Mouse (Mus musculus) gastrocnemius, adult 18-20 months (tissue): ENCODE measurements around the gene Cyth4. TPM values are rescaled to one million over a fixed set of nuclear protein-coding genes. Genes with fewer than 3 reads are reported as not detected.

Source experiments
- DNase-seq: peaks from one replicate; pipeline ENCODE4 v3.0.0; 2021; ENCODE audit warnings: low spot score
- long read RNA-seq, 2 experiments: library from polyadenylated mRNA; stranded (forward); transcript quantifications; one replicate each; pipeline ENCODE4 v2.0.0; 2021
- total RNA-seq, 2 experiments: library from RNA; stranded (reverse); gene quantifications; 2 replicates each; pipeline ENCODE4 v1.2.3; 2021

The Cyth4 gene
- 1 to 10 TPM in 1 of 2 experiments, under 1 TPM in 1; 0.82 to 2.3 TPM for total RNA-seq
- long read RNA-seq, experiment 1 = 0 reads
- long read RNA-seq, experiment 2, partial matches to known transcripts = 0 of 1 reads
- long read RNA-seq, experiment 2, other reads (novel, unspliced or antisense) = 1 of 1 reads

DNA sequence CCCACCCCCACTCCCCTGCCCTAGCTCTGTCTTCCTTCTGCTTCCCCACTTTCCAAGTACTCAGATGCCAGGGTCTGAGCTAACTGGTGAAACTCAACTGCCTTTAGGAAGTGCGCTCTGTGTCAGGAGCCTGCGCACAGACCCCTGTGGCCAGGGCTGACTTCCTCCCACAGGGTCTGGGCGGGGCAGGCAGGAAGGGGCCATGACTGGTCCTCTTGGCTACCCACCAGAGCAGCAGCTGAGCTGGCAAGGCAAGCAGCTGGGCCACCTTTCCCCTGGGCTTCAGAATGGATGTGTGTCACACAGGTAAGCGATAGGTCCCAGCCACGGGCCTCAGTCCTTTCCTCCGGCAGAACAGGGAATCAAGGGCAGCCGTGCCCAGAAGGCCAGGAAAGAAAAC lies at the start of gene Cyth4:
Cyth4 (plus strand) TSS at position 134 of the 400 bp plus-strand sequence.
- peak; percentile 37 for DNase-seq

DNA sequence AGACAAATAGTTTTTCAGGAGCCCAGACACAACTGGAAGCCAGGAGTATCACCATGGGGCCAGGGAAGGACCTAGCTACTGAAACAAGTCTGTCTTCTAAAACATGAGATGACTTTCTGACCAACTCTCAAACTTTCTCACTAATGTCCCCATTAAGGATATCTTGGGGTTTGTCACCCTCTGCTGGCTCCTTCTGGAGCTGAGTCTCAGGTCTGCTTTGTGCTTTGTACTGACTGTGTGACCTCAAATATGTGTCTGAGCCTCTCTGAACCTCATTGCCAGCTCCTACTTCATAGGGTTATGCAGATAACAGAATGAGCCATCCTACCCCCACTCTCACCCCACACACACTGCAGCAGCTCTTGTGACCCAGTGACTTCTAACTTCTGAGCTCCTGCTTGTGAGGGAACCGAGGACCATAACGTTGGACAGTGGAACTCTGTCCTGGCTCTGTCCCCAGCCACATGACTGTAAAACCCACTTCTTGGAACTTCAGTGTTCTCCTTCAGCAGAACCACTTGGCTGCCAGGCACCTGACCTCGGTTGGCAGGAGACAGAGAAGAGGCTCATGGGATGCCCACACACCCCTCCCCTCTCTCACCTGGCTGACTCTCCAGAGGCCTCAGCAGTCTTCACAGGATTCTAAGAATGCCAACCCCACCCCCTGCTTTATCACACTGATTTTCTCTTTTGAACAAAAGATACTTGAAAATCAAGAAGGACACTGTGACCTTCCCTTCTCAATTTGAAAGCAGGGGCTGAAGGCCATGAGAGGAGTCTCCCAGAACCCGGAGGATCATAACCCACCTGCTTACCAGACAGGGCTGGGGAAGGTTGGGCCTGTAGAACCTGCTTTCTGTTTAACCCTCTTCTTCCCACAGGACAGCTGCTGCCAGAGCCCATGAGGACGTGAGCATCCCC lies 49.2 kb upstream of the Cyth4 start:
- DNase-seq = peak; percentile 52

DNA sequence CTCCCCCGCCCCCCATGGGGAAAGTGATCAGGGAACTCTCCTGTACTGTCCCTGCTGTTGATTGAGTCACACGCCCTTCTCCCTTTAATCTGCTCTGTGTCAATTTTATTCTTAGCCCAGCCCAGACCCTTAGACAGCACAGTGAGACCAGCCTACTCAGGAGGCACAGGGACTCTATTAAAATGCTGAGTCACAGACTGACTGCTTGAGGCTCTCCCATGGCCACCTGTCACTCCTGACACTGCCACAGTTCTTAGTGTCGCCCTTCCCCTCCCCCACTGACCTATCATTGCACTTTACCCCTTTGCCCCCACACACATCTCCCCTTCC lies 48.5 kb upstream of the Cyth4 start:
- DNase-seq = no peak

DNA sequence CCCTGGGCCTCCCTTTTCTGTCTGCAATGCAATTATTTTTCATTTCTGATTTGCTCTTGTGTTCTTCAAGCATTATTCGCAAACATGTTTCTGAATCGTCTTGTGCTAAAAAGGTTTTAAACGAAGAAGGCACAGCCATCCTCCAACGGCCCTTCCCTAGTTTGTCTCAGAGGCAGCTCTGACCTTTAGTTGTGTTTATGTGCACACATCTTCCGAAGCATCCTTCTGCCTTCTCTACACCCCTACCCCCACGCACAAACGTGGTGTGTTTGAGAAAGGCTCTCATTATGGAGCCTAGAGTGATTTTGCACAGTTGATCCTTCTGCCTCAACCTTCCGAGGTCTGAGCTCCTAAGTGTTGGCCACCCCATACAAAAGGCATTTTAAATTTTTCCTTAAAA lies 48.1 kb upstream of the Cyth4 start:
- no peak for DNase-seq

DNA sequence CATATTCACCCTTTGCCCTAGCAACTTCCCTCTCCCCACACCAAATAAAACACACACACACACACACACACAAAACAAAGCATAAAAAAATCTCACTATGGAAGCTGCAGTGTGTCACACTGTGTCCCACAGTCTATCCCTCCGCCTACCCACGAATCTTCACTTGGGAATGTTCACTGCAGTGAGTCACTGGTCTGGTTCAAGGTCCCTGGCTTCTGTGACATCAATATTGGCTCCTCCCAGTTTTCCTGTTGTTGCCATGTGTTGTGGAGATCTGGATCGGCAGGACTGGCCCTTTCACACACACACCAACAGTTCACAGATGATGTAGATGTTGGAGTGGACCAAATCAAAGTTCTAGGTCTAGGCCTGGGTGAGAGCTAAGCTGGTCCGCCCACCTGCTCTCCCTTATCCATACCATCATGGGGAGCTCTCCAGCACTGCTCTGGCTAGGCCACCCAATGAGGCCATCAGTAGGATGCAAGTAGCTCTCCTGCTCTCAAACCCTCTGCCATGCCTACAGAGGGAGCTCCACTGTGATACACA lies 47.6 kb upstream of the Cyth4 start:
- no peak for DNase-seq

DNA sequence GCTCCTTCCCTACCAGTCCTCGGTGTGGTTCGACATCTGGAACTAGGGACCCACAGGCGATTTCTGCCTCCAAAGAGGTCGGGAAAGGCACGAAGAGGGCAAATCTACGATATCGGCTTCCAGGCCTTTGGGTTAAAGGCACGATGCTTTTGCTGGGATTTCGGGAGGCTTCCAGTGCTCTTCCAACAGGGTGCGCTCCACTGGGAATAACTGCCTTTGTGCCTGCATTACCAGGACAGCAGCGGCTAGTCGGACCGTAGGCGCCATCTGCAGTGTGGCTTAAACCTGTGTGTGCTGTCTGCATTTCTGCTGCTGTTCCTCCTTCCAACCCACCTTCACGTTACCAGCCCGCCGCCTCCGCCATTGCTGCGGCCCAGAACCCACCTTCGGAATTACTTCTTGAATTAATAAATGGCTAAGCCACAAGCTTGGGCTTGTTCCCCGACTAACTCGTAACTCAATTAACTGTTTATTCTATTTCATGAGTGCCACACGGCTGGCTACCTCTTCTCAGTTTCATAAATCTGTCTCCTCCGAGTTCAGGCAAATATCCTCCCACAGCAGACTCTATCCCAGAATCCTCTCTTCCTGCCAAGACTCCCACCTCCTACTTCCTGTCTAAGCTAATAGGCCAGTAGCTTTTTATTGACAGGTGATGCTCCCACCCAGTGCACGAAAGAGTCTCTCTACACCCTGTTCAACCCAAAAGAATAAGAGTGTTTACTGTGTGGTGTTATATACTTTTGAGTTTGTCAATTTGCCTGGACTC lies 42.1 kb upstream of the Cyth4 start:
- no peak for DNase-seq

DNA sequence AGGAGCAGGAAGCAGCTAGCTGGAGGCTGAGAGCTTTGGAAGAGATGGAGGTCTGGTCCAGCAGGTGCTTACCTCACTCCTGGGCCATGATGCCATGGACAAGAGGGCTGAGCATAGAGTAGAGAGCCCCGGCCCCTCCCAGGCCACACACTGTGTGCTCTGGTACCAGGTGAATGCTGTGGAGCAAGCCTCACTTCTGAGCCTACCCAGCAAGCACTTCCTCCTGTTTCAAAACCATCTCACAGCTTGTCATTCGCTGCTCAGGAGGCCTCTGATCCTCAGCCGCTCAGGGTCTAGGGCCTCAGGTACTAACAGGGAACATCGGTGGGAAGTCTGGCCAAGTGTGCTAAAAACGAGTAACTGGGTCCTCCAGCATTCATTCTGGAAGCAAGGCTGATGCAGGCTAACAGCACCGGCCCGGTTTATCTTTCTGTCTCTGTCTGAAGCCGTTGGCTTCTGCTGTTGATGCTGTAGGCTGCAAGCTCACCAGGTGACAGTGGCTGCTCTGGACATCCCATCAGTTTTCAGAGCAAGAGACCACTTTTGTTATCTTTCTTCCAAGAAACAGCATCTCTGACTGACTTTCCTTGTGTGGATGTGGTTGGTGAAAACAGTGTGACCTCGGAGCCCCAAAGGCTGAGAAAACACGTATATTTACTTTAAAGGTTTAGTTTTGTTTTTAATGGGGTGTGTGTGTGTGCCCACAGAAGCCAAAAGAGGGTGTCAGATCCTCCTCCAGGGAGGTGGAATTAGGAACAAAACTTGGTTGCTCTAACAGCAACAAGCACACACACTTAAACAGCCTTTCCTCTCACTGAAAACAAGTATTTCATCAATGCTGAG lies 38.9 kb upstream of the Cyth4 start:
- DNase-seq = no peak

DNA sequence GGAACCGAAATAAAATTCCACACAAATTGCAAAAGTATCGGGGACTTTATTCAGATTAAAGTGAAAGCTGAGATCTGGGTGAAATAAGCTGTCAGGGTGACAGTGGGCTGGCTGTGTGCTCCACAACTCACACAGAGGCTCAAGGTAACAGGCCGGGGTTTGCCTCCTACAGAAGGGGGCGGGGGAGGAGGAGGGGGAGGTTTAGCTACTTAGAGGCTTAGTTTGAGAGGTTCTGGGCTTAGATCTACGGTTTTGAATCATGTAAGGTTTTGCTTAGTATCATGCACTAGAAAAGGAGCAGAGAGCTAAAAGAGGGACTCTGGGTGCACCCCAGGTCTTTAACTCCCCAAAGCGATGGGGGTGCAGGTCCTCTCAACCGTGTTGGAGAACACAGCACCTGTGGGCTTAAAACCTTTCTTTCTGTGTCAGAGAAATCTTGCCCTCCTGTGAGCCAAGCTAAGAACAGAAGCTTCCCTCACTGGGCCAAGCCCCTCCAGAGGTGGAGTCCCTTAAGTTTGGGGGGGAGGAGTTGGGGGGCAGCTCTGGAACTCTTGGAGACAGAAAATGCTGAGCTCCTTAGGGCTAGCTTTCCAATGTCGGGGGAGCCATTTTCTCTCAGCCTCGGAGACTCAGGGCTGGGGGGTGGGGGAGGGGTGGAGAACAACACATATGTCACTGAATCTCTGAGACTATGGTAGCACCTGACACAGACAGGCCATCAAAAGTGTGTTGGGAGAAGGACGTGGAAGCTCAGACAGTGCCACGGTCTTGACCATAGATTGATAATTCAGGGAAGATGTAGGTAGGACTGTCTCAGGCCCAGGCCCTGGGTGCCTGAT lies 37.5 kb upstream of the Cyth4 start:
- DNase-seq = no peak

DNA sequence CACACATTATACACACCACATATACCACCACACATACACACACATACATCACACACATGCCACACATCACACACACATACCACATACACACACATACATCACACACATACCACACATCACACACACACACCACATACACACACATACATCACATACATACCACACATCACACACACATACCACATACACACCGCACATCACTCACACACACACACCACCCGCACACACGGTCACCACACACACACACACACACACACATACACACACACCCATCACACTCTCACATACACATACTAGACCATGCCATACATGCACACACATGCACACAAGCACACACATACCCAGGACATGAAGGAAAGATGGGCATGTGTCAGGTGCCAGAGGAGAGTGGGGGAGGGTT lies 33.5 kb upstream of the Cyth4 start:
- DNase-seq = no peak

DNA sequence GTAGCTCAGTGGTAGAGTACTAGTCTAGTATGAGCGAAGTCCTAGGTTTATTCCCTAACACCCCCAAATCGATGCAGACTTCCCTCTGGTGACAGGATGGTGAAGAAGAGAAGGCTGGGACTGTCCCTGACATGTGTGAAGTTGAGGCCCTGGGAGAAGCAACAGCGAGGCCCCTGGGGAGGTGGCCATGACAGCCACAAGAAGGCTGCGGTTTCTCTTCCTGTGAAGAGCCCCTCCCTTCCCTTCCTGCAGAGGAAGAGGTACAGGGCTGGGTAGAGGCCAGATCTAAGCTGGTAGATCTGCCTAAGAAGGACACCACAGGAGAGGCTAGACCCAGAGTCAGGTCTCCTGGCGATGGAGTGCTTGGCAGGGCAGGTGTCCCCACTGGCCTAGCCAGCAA lies 32.9 kb upstream of the Cyth4 start:
- no peak for DNase-seq

DNA sequence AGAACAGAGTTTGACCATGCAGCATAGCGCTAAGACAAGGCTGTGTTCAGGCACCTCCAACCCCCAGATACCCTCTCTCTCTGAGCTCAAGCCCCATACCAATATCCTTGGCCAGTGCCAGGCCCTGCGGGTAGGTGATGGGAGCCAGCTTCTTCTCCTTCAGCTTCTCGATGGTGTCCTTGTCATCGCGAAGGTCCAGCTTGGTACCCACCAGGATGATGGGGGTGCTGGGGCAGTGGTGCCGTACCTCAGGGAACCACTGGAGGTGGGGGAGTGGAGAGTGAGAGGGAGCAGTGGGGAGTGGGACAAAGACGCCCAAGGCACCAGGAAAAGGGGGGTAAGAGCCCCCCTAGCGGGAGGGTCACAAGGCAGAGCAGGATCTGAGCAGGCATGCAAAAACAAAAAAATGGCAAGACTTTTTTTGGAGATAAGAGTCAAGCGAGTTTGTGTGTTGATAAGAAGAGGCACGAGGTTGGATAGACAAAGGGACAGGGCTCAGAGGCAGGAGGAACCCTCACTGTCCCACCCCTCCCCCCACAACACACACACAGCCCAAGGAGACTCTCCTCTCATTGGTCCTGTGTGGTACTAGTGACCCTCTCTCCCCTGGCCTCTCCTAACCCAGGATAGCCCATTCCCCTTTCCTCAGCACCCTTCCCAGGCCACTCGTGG lies 31.9 kb upstream of the Cyth4 start:
- DNase-seq = no peak

DNA sequence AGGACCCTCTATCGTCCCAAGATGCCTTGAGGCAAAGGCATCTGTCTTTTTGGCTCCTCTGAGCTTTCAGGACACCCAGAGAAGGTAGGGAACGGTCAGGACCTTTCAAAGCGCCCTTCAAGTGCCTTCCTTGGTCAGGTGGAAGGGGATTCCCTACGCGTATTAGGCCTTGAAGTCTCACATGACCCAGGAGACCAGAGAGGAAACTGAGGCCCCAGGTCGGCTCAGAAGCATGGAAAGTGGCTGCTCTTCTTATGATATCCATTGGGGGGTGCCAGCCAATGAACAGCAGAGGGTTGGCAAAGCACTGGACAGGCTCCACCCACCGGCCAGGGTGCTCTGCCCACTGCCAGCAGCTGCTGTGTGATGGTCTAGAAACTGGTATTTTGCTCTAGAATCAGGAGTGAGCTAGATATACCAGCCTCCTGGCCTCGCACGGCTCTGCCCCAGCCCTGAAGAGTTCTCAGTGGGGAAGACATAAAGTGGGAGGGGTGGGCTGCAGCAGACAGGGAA lies 29.2 kb upstream of the Cyth4 start:
- no peak for DNase-seq

DNA sequence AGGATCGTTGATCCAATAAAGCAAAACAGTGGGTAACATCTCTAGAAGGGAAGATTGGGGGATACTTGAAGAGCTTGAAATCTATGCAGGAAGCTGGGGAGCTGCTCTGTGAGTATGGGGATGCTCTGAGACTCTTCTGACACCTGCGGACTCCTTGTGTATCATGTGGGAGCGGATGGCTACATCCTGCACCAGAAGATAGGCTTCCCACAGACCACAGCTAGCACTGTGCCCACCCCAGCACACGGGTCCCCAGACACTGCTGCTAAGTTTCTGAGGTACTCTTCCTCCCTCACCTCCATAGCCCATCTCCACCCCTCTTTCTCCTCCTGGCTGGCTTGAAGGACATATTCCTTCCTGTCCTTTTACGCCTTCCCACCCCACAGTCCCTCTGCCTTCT lies 26.7 kb upstream of the Cyth4 start:
- no peak for DNase-seq

DNA sequence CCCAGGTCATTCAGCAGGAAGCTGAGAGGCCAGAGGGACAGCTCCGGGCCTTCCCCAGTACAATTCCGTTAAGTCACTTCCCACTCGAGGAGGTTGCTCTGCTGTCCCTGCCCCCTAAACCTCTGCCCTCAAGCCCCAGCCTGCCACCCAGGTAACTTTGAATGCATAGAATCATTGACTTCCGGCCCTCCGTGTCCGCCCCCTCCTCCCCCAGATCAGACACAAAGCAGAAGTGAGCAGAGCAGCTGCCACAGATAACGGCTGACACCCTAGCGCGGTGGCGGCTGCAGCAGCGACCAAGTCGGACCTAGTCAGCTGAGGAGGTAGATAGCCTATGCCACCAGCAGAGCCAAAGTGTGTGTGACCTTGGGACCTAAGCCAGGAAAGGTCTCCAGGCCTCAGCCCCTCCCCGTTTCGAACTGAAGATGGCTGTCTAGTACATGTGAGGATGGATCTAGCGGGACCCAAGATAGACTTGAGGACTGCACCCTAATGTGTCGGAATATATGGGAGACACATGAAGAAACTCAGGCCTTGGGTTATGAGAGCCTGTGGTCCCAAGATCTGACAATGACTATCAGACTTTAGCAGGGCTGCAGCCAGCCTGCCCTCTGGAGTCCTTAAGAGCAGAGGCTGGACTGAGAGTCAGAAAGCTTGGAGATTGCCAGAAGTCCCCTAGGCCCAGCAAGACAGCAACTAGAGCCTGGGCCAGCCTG lies 25.1 kb upstream of the Cyth4 start:
- no peak for DNase-seq

DNA sequence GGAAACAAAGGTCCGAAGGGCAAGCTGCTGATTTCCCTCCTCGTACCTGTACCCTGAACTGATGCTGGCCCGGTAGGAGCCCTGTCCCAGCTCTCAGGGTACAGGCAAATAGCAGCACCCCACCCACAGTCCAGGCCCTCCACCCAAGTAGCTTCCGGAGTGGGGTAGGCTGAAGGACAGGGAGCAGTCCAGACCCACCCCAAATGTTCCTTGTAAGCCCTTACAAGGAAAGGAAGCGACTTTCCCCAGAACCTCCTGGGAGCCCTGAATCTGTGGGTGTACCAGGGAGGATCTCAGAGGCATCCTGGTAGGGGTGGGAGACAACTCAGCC lies 24.6 kb upstream of the Cyth4 start:
- no peak for DNase-seq

DNA sequence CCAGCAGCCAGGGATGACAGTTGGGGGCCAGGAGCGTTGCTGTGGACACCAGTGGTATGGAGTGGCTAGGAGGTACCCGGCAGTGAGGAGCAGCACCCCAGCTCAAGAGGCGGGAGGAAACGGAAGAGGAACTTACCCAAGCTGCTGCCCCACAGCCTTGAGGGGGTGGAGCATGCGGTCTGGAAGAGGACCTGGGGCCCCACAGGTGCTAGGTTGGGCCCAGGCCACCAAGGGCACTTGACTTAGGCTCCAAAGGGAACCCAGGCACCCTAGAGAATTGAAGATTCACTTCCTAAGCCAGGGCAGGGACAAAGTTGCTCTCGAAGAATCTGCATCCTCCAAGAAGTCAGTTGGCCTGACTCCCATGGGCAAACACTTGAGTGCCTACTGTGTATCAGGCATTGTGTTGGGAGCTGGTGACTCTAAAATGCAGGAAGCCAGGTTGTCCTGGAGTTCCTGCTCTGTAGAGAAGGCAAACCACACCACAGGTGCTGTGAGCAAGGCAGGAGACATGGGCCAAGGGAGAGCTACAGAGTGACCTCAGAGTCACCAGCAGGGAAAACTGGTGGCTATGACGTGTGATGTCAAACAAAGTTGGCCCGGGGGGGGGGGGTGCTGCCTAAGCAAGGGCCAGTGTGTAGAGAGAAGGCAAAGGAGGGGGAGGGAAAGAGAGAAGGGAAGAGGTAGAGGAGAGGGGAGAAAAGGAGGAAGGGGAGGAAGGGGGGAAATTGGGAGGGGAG lies 24.0 kb upstream of the Cyth4 start, which contains the start of gene Rac2:
Rac2 (minus strand) TSS at position 126 of the 740 bp plus-strand sequence.
- DNase-seq = no peak

DNA sequence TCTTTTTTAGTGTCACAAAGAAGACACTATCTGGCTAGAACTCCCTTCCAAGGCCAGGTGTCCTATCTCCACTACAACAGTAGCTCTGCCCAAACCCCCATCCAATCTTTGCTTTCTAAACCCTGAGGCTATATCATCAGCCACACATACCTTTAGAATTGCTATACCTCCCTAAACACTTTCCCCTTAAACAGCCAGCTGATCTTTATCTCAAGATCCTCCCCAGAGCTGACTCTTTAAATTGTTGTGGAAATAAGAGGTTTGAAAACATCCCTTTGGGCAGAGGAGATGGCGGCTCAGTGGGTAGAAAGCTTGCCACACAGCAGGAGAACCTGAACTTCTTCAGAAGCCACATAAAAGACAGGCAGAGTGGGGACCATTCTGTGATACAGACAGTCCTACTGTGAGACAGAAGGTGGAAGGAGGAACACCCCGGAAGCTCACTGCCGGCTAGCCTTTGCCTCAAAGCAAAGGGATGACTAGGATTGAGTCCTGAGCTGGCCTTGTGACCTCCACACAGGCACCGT lies 20.5 kb upstream of the Cyth4 start:
- DNase-seq = no peak

DNA sequence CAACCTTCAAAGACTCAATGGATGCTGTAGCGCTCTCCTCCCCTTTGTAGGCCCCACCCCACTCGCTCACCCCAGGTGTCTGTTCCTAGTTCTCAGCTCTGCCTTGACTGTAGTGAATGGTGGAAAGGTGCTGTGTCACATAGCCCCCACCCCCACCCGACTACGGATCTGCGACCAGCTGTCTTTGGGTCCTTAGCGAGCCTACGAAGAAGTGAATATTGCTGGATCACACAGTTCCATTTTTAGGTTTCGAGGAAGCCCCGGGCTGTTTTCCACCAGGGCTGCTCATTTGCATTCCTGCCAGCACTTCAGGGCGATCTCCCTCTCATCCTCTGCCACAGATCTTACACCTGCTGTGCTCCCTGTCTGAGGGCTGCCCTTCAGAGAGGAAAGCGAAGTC lies 13.5 kb upstream of the Cyth4 start:
- peak; percentile 52 for DNase-seq
